Mouse (Mus musculus): Measurements from ENCODE around the gene Crybb1.

The Crybb1 gene

DNA sequence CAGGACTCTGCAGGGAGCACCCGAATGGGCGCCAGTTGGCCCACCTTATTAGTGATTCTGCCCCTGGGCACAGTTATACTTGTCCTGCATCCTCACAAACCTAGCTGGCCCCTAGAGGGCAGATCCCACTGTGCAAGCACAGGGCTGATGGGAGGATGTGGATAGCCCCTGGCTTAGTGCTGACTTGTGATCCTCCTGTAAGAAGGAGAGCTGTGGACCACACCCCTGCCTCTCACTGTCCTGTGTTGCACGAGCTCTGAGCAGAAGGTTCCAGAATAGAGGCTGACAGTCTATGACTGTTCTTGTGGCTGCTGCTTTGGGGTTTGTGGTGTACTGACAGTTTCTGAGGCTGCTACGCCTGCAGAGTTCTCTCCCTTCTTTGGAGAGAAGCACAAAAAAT, 46.1 kb downstream of the Crybb1 start:
- in situ Hi-C loops (cut with MboI, MseI): no loop called here

- in situ Hi-C loops (cut with MboI, MseI): no loop called here
These were observed 46.7 kb downstream of the Crybb1 start for GRCm38 (mm10) chr5:112302310-112302709.

- in situ Hi-C loops (cut with MboI, MseI): no loop called here
These were observed 50.2 kb downstream of the Crybb1 start for GRCm38 (mm10) chr5:112305842-112306241.

GRCm38 (mm10) chr5:112313222-112313885, 57.7 kb downstream of the Crybb1 start:
- in situ Hi-C loops (cut with MboI, MseI): no loop called here

DNA sequence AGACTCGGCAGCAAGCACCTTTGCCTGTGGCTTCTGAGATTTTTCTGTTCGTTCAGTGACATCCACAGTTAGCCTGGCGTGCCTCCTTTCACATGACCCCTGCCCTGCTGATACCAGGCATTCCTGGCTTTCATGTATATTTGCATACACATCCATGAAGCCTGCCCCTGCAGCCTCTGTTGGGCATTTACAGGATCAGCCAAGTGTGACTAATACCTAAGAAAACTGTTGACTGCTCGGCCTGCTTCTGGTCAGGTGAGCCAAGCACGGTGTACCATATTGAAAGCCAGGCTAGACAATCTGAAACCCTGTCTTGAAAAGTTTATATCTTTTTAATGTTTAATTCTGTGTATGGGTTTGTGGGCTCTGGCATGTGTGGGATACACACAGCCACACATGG, 60.9 kb downstream of the Crybb1 start:
- in situ Hi-C loops (cut with MboI, MseI): no loop called here

GRCm38 (mm10) chr5:112317328-112317727, 61.7 kb downstream of the Crybb1 start:
- in situ Hi-C loops (cut with MboI, MseI): no loop called here

Data from T-helper 17 cell (primary cell).